Mouse (Mus musculus): ENCODE results near the gene Ccm2. TPM values are rescaled to one million over a fixed set of nuclear protein-coding genes. Genes with fewer than 3 reads are reported as not detected.

Gene Ccm2
- polyA plus RNA-seq, 1 experiment from 2014 or later: 90.8 TPM

DNA sequence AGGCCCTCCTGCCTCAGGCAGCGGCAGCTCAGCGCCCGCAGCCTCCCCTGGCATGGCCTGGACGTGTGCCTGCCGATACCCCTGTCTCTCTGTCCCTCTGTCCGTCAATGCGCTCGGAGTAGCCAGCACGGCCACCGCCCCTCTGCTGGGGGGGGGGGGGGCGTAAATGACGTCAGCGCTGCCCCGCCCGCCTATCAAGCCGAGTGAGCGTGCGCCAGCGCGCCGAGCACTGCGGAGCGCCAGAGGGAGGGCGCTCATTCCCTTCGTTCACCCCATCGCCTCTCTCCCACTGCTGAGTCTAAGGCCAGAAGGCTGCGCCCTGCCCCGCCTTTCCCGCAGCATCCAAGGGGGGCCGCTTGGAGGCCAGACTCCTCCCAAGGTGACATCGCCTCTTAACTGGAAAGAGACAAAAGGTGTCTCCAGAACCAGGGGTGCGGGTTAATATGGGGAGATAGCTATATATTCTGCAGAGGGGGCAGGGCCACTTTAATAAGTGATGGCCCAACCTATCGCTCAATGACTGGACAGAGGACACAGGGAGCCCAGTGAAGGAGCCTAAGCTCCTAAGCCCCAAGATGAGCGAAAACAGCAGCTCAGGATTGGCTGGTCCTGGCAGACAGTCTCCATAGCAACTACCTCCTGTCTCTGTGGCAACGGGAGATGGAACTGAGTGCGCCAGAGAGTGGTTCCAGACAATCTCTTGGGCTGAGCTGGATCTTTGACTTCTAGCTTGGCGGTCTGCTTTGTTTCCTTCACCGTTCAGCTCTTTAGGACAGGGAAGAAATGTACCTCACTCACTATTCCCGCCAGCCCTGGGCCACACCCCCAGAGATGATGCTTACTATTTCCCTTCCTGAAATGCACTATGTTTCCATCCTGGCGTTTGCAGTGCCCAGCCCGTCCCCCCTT, 59.1 kb downstream of the Ccm2 start, which contains the start of gene Nacad:
TSS of gene Nacad (minus strand) at position 563 of the 909 bp plus-strand sequence.
- DNase-seq (ENCODE audit: low spot score) (peak; percentile 79), ATAC-seq (replicated peaks; ENCODE audit: low FRiP score) (peak; percentile 91)
- H3K27me3 ChIP-seq (ENCODE audit: control insufficient read depth, insufficient read depth, low read length): peaks cover 4% of the 10 kb centered on the region; the same call in 1 of the 2 replicates
- peak within 1 kb of the TSS; percentile 71 for H3K4me2 ChIP-seq (ENCODE audit: low read depth, low read length, severe bottlenecking)
- peak within 1 kb of the TSS; percentile 44 for H3K4me3 ChIP-seq (ENCODE audit: low read depth, low read length)
- H3K27ac ChIP-seq (ENCODE audit: low read depth, low read length): peak within 1 kb of the TSS; percentile 70
- H3K9me3 ChIP-seq (ENCODE audit: control insufficient read depth, low read length): no peaks in the 10 kb centered on the region
- peak within 1 kb of the TSS; percentile 51 for H3K9ac ChIP-seq (ENCODE audit: low read length)
- peaks cover 18% of the 10 kb centered on the region for H3K4me1 ChIP-seq (replicated peaks; ENCODE audit: control insufficient read depth, insufficient read depth, low read length)
- H3K36me3 ChIP-seq (ENCODE audit: control insufficient read depth, insufficient read depth, low read length): no peaks in the 10 kb centered on the region
- 4% methylated on average over 35 of the region's 41 CpGs for WGBS

DNA sequence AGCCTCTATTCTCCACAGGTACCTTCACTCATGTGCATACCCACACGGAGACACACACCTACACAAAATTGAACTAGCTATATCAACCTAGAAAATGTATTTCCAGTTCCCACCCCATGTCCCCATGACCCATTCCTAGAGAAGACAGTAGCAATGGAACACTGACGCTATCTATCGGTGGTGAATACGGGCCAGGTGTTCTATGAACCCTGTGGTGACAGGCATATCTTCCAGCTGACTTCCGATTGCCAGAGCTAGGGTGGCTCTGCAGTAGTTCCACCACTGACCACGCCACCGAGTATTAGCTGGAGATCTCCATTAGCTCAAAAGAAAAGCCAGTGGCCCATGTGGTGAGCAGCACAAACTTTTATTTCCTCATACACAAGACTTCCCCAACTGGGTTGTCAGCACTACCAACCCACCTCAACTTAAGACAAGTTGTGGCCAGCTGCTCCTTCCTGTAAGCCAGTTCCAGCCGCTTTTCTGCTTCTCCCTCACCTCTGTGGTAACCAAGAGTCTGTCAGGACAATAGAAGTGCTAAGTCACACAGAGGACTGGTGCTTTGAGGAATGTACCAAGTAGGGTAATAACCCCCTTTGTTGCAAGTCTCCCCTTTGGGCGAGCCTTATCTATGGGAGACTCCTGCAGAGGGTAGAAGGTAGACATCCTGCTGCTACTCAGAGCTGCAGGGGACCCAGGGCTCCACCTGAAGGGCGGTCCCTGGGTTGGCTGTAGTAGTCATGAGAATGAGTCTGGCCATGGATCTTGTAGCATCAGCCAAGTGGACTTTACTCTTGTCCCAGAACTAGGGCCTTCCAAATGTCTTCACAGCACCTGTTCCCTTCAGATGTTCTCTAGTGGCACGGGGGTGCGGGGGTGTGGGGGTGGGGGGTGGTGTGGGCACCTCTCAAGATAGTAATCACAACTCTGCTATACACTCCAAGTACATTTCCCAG, 68.8 kb downstream of the Ccm2 start:
- Histone ChIP-seq H3K4me3 (ENCODE audit: low read depth, low read length) (no peak overlapping the region), H3K4me2 (ENCODE audit: low read depth, low read length, severe bottlenecking) (no peak overlapping the region), H3K27ac (ENCODE audit: low read depth, low read length) (no peak overlapping the region), H3K4me1 (replicated peaks; ENCODE audit: control insufficient read depth, insufficient read depth, low read length) (no peaks in the 10 kb centered on the region), H3K27me3 (ENCODE audit: control insufficient read depth, insufficient read depth, low read length) (no peaks in the 10 kb centered on the region), H3K9me3 (ENCODE audit: control insufficient read depth, low read length) (no peaks in the 10 kb centered on the region), H3K9ac (ENCODE audit: low read length) (no peak overlapping the region), H3K36me3 (ENCODE audit: control insufficient read depth, insufficient read depth, low read length) (peaks cover 35% of the 10 kb centered on the region)
- no peak for DNase-seq (ENCODE audit: low spot score)
- 92% methylated on average over 12 of the region's 12 CpGs for WGBS
- no peak for ATAC-seq (replicated peaks; ENCODE audit: low FRiP score)

DNA sequence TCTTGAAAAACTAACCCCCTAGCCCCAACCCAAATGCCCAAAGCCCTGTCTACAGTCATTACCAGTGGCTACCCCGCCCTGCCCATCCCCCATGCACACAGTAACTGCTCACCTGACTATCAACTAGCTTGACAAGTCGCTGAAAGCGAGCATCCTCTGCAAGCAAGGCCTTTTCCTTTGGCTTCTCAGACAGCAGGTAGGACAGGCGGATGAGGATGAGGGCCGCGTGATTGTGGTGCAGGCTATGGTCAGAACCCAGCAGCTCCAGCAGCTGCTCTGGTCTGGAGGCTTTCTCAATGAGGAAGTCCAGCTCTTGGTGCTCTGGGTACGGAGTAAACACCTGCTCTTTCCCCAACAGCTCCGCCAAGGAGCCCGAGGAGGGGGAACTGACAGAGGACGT, 77.0 kb downstream of the Ccm2 start:
- Histone ChIP-seq H3K4me3 (ENCODE audit: low read depth, low read length) (no peak overlapping the region), H3K9ac (ENCODE audit: low read length) (no peak overlapping the region), H3K27ac (ENCODE audit: low read depth, low read length) (no peak overlapping the region), H3K9me3 (ENCODE audit: control insufficient read depth, low read length) (no peaks in the 10 kb centered on the region), H3K4me2 (ENCODE audit: low read depth, low read length, severe bottlenecking) (no peak overlapping the region), H3K36me3 (ENCODE audit: control insufficient read depth, insufficient read depth, low read length) (peaks cover 20% of the 10 kb centered on the region; the same call in 1 of the 2 replicates), H3K4me1 (replicated peaks; ENCODE audit: control insufficient read depth, insufficient read depth, low read length) (peaks cover 10% of the 10 kb centered on the region), H3K27me3 (ENCODE audit: control insufficient read depth, insufficient read depth, low read length) (no peaks in the 10 kb centered on the region)
- no peak for ATAC-seq (replicated peaks; ENCODE audit: low FRiP score)
- WGBS: 89% methylated on average over 10 of the region's 10 CpGs
- no peak for DNase-seq (ENCODE audit: low spot score)

DNA sequence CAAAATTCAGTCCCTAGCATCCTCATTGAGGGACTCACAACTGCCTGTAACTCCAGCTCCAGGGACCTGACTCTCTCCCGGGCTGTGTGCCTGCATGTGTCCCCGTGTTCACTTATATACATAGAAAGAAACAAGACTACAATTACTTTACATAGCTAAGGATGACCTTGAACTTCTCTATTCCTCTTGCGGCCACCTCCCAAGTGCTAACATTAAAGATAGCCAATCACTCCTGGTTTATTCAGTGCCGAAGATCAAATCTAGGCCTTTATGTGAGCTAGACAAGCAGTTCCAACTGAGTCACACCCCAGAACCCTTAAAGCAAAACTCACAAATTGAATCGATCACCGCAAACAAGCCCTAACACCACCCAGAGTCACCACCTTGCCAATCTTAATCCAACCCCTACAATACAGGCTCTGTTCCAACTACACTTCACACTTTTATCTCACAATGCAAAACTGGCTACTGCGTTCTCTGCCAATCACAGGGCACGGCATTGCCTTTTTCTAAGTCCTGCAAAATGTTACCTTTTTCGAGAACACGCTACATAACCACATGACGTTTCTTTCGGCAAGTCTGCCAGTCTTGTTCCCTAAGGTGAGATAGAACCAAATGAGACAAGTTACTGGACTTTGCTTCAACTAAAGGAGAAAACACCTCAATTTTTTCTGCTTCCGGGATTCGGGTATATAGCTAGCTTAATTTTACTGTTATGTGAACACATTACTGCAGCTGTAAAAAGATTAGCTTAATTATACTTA, 78.1 kb downstream of the Ccm2 start:
- ATAC-seq (replicated peaks; ENCODE audit: low FRiP score): no peak
- peaks cover 10% of the 10 kb centered on the region; the same call in 1 of the 2 replicates for H3K36me3 ChIP-seq (ENCODE audit: control insufficient read depth, insufficient read depth, low read length)
- 76% methylated on average over 14 of the region's 14 CpGs for WGBS

DNA sequence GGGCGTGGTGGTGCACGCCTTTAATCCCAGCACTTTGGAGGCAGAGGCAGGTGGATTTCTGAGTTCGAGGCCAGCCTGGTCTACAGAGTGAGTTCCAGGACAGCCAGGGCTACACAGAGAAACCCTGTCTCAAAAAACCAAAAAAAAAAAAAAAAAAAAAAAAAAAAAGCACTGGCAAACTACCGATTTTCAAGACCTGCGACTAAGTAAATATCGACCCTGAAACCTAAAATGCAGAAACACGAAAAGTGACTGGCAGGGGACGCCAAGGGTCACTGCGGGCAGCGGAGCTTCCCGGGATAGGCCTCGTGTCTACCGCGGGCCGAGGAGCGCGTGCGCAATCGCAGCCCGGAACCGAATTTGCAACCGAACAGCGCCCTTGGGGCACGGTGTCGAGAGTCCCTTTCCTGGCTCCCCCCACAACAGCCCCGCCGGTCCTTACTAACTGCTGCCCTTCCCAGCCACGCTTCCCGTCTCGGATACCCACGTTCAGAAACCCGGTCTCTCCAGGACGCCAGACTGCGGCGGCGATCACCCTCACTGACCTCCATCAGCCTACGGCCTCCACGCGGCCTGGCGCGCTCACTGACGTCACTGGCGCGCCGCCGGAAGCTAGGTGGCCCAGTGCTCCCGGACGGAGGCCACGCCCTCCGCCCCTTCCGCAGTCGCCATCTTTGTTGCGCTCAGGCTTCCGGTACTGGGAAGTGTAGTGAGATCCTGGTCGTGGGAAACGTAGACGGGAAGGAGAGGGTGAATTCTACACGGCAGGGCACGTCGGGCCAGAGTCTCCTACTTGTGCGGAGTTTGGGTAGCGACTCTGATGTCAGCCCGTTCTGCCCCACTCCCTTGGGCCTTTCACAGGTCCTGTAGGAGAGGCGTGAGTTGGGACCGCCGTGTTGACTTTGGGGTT, 79.0 kb downstream of the Ccm2 start, which contains the start of gene Tbrg4:
TSS of gene Tbrg4 (minus strand) at position 590 of the 910 bp plus-strand sequence.
- H3K27ac ChIP-seq (ENCODE audit: low read depth, low read length): peak within 1 kb of the TSS; percentile 59; the same call in 1 of the 2 replicates
- no peaks in the 10 kb centered on the region for H3K27me3 ChIP-seq (ENCODE audit: control insufficient read depth, insufficient read depth, low read length)
- peak; percentile 96 for ATAC-seq (replicated peaks; ENCODE audit: low FRiP score)
- DNase-seq (ENCODE audit: low spot score): peak; percentile 94
- H3K9ac ChIP-seq (ENCODE audit: low read length): peak within 1 kb of the TSS; percentile 83
- peaks cover 10% of the 10 kb centered on the region for H3K4me1 ChIP-seq (replicated peaks; ENCODE audit: control insufficient read depth, insufficient read depth, low read length)
- peak within 1 kb of the TSS; percentile 88 for H3K4me2 ChIP-seq (ENCODE audit: low read depth, low read length, severe bottlenecking)
- WGBS: under 1% methylated on average over 66 of the region's 66 CpGs
- H3K4me3 ChIP-seq (ENCODE audit: low read depth, low read length): peak within 1 kb of the TSS; percentile 74
- H3K36me3 ChIP-seq (ENCODE audit: control insufficient read depth, insufficient read depth, low read length): peaks cover 5% of the 10 kb centered on the region; the same call in 1 of the 2 replicates
- H3K9me3 ChIP-seq (ENCODE audit: control insufficient read depth, low read length): no peaks in the 10 kb centered on the region

More for the DNA sequence above, 78.1 kb downstream of the Ccm2 start:
- Histone ChIP-seq H3K27me3 (ENCODE audit: control insufficient read depth, insufficient read depth, low read length) (no peaks in the 10 kb centered on the region), H3K9me3 (ENCODE audit: control insufficient read depth, low read length) (no peaks in the 10 kb centered on the region), H3K27ac (ENCODE audit: low read depth, low read length) (no peak overlapping the region), H3K4me2 (ENCODE audit: low read depth, low read length, severe bottlenecking) (peak overlapping the region; percentile 88), H3K4me3 (ENCODE audit: low read depth, low read length) (peak overlapping the region; percentile 74), H3K4me1 (replicated peaks; ENCODE audit: control insufficient read depth, insufficient read depth, low read length) (peaks cover 10% of the 10 kb centered on the region), H3K9ac (ENCODE audit: low read length) (peak overlapping the region; percentile 83)
- peak; percentile 26 for DNase-seq (ENCODE audit: low spot score)

GRCm38 (mm10) chr11:6626388-6626772, 79.7 kb downstream of the Ccm2 start:
- Histone ChIP-seq H3K4me1 (replicated peaks; ENCODE audit: control insufficient read depth, insufficient read depth, low read length) (peaks cover 10% of the 10 kb centered on the region), H3K27ac (ENCODE audit: low read depth, low read length) (peak overlapping the region; percentile 59; the same call in 1 of the 2 replicates), H3K4me2 (ENCODE audit: low read depth, low read length, severe bottlenecking) (peak overlapping the region; percentile 88), H3K36me3 (ENCODE audit: control insufficient read depth, insufficient read depth, low read length) (peaks cover 4% of the 10 kb centered on the region; the same call in 1 of the 2 replicates), H3K4me3 (ENCODE audit: low read depth, low read length) (peak overlapping the region; percentile 74), H3K27me3 (ENCODE audit: control insufficient read depth, insufficient read depth, low read length) (no peaks in the 10 kb centered on the region), H3K9me3 (ENCODE audit: control insufficient read depth, low read length) (no peaks in the 10 kb centered on the region), H3K9ac (ENCODE audit: low read length) (peak overlapping the region; percentile 83)
- ATAC-seq (replicated peaks; ENCODE audit: low FRiP score) (peak; percentile 20), DNase-seq (ENCODE audit: low spot score) (peak; percentile 65)
- 17% methylated on average over 16 of the region's 16 CpGs for WGBS

GRCm38 (mm10) chr11:6627731-6628130, 81.0 kb downstream of the Ccm2 start:
- Histone ChIP-seq H3K4me1 (replicated peaks; ENCODE audit: control insufficient read depth, insufficient read depth, low read length) (peaks cover 10% of the 10 kb centered on the region), H3K9ac (ENCODE audit: low read length) (no peak overlapping the region), H3K27me3 (ENCODE audit: control insufficient read depth, insufficient read depth, low read length) (no peaks in the 10 kb centered on the region), H3K36me3 (ENCODE audit: control insufficient read depth, insufficient read depth, low read length) (peaks cover 4% of the 10 kb centered on the region; the same call in 1 of the 2 replicates), H3K27ac (ENCODE audit: low read depth, low read length) (no peak overlapping the region), H3K9me3 (ENCODE audit: control insufficient read depth, low read length) (no peaks in the 10 kb centered on the region), H3K4me2 (ENCODE audit: low read depth, low read length, severe bottlenecking) (no peak overlapping the region), H3K4me3 (ENCODE audit: low read depth, low read length) (no peak overlapping the region)
- WGBS: 89% methylated on average over 4 of the region's 4 CpGs
- DNase-seq (ENCODE audit: low spot score) (no peak), ATAC-seq (replicated peaks; ENCODE audit: low FRiP score) (no peak)
